Mouse (Mus musculus): ENCODE results near the gene Polr2e. TPM values are rescaled to one million over a fixed set of nuclear protein-coding genes. Genes with fewer than 3 reads are reported as not detected.

Polr2e gene
- total and polyA plus RNA-seq, 3 experiments, result 105 to 194 (median 127) TPM

DNA sequence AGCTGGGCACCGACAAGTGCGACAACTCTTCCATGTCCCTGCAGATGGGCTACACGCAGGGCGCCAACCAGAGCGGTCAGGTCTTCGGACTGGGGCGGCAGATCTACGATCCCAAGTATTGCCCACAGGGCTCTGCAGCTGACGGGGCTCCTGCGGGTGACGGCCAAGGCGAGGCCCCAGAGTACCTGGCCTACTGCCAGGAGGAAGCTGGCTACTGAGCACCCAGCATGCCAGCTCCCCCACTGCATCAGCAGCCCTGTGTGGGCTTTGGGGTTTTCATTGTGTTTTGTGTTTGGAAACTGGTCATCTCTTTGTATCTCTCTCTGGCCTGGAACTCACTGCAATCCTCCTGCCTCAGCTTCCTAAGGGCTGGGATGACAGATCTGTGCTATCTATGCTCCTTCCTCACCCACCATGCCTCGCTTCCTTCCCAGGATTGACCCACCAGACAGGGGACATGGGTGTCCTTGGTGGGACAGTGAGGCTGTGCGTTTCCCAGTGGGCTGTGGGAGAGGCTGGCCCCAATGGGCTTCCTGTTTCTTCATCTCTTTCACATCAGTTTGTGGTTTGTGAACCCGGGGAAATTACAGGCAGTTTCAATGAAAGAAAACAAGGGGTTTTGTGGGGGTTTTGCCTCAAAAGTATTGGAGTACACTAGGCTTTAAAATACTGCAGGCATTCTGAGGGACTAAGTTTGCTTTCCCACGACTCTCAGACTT lies 45.0 kb downstream of the Polr2e start:
- dilution Hi-C loops (cut with MboI; ENCODE audit: extremely low pct_ligation_motif_present, extremely low pct_unique_long_range_greater_than_20kb, low sequenced_read_pairs) (no loop called here), in situ Hi-C loops (cut with MboI; ENCODE audit: low pct_ligation_motif_present, low pct_unique_long_range_greater_than_20kb, low sequenced_read_pairs) (no loop called here)
- Histone ChIP-seq H3K27me3 (replicated peaks) (no peaks in the 10 kb centered on the region), H3K27ac (ENCODE audit: insufficient read depth, low read depth) (no peak overlapping the region), H3K79me2 (replicated peaks; ENCODE audit: control insufficient read depth, extremely low read depth, insufficient read depth, poor library complexity, severe bottlenecking) (no peaks in the 10 kb centered on the region), H3K9ac (ENCODE audit: insufficient read depth, low read depth) (no peak overlapping the region), H3K4me3 (replicated peaks in 1 of 3; ENCODE audit: low read depth in 2 of 3, low read length in 2 of 3, poor library complexity in 1 of 3) (no peak overlapping the region), H3K36me3 (replicated peaks in 1 of 2; ENCODE audit: control insufficient read depth in 1 of 2, insufficient read depth in 1 of 2, low read length in 1 of 2) (peaks cover 21 to 63% of the 10 kb centered on the region in 2 experiments), H3K4me2 (ENCODE audit: insufficient read depth, low read depth, poor library complexity, severe bottlenecking) (no peak overlapping the region), H3K4me1 (ENCODE audit: control insufficient read depth in 1 of 2, insufficient read depth in 2 of 2) (peaks cover 0 to 27% of the 10 kb centered on the region in 2 experiments; a peak in 2 of 4 replicates), H3K9me3 (replicated peaks; ENCODE audit: low read length) (peaks cover 14% of the 10 kb centered on the region)
- no peak for DNase-seq (ENCODE audit: extremely low read depth)
- TF ChIP-seq MYC (IDR thresholded peaks at IDR 0.05; ENCODE audit: low read depth, low read length) (no peak), SIN3A (IDR thresholded peaks at IDR 0.05; ENCODE audit: low read length) (no peak), CHD2 (IDR thresholded peaks at IDR 0.05; ENCODE audit: low read length) (no peak), ETS1 (conservative IDR thresholded peaks at IDR 0.05; ENCODE audit: low read depth, low read length) (no peak), POLR2AphosphoS2 (IDR thresholded peaks at IDR 0.05; ENCODE audit: low read depth, low read length) (no peak), KAT2A (IDR thresholded peaks at IDR 0.05; ENCODE audit: insufficient replicate concordance, low read length) (no peak), JUND (conservative IDR thresholded peaks at IDR 0.05; ENCODE audit: low read depth, low read length) (no peak), UBTF (IDR thresholded peaks at IDR 0.05; ENCODE audit: low read depth, low read length) (no peak), ELF1 (IDR thresholded peaks at IDR 0.05; ENCODE audit: low read depth, low read length) (no peak), JUN (IDR thresholded peaks at IDR 0.05; ENCODE audit: insufficient read depth, low read depth, low read length) (no peak), NRF1 (IDR thresholded peaks at IDR 0.05; ENCODE audit: low read depth, low read length) (no peak), MAZ (IDR thresholded peaks at IDR 0.05; ENCODE audit: low read depth, low read length) (no peak), USF2 (conservative IDR thresholded peaks at IDR 0.05; ENCODE audit: low read depth, low read length) (no peak)

- Histone ChIP-seq H3K27ac (ENCODE audit: insufficient read depth, low read depth) (no peak overlapping the region), H3K27me3 (replicated peaks) (peaks cover 3% of the 10 kb centered on the region), H3K79me2 (replicated peaks; ENCODE audit: control insufficient read depth, extremely low read depth, insufficient read depth, poor library complexity, severe bottlenecking) (no peaks in the 10 kb centered on the region), H3K4me3 (replicated peaks in 1 of 3; ENCODE audit: low read depth in 2 of 3, low read length in 2 of 3, poor library complexity in 1 of 3) (no peak overlapping the region), H3K4me2 (ENCODE audit: insufficient read depth, low read depth, poor library complexity, severe bottlenecking) (no peak overlapping the region), H3K9me3 (replicated peaks; ENCODE audit: low read length) (peaks cover 14% of the 10 kb centered on the region), H3K9ac (ENCODE audit: insufficient read depth, low read depth) (no peak overlapping the region), H3K4me1 (ENCODE audit: control insufficient read depth in 1 of 2, insufficient read depth in 2 of 2) (peaks cover 10 to 46% of the 10 kb centered on the region in 2 experiments), H3K36me3 (replicated peaks in 1 of 2; ENCODE audit: control insufficient read depth in 1 of 2, insufficient read depth in 1 of 2, low read length in 1 of 2) (peaks cover 21 to 45% of the 10 kb centered on the region in 2 experiments)
- no peak for TF ChIP-seq ETS1 (conservative IDR thresholded peaks at IDR 0.05; ENCODE audit: low read depth, low read length)
- TF ChIP-seq CTCF (conservative IDR thresholded peaks at IDR 0.05 in 1 of 2, IDR thresholded peaks at IDR 0.05 in 1 of 2; ENCODE audit: low read depth in 2 of 2, low read length in 2 of 2), result peak in 1 of 2 experiments; percentile 21; a peak in 1 of 4 replicates
- TF ChIP-seq POLR2AphosphoS2 (IDR thresholded peaks at IDR 0.05; ENCODE audit: low read depth, low read length), result no peak
- DNase-seq (ENCODE audit: extremely low read depth), result no peak
- in situ Hi-C loops (cut with MboI; ENCODE audit: low pct_ligation_motif_present, low pct_unique_long_range_greater_than_20kb, low sequenced_read_pairs) (no loop called here), dilution Hi-C loops (cut with MboI; ENCODE audit: extremely low pct_ligation_motif_present, extremely low pct_unique_long_range_greater_than_20kb, low sequenced_read_pairs) (no loop called here)
Observed at GRCm38 (mm10) chr10:79991548-79991947, 48.0 kb downstream of the Polr2e start.
